Mouse (Mus musculus) ES-Bruce4 (cell line): ENCODE results near the gene Ikbkg. TPM values are rescaled to one million over a fixed set of nuclear protein-coding genes. Genes with fewer than 3 reads are reported as not detected.
"Not testable (repeated sequence)": the region's sequence is repeated elsewhere in the genome, so short reads cannot be mapped to it uniquely, and the experiment has no call there.

Experiments used
- H3K27ac ChIP-seq: 2 replicates; pipeline ENCODE4 v1.5.1; 2012; ENCODE audit warnings: low read length, inconsistent platforms; ENCODE audit not compliant: insufficient read depth
- H3K27me3 ChIP-seq: 2 replicates; pipeline ENCODE4 v1.6.1; 2012; ENCODE audit warnings: mild to moderate bottlenecking, low read length, inconsistent platforms; ENCODE audit not compliant: control insufficient read depth, poor library complexity, insufficient read depth, severe bottlenecking
- H3K36me3 ChIP-seq: 2 replicates; pipeline ENCODE4 v1.6.1; 2012; ENCODE audit warnings: inconsistent platforms, mild to moderate bottlenecking, low read length, moderate library complexity; ENCODE audit not compliant: control insufficient read depth, poor library complexity, insufficient read depth, severe bottlenecking
- H3K4me1 ChIP-seq: one replicate; pipeline ENCODE4 v1.8.1; 2011; ENCODE audit warnings: low read length; ENCODE audit not compliant: control insufficient read depth, insufficient read depth
- H3K4me3 ChIP-seq: 2 replicates; pipeline ENCODE4 v1.5.1; 2011; ENCODE audit warnings: low read depth, mild to moderate bottlenecking, low read length
- H3K9ac ChIP-seq: 2 replicates; pipeline ENCODE4 v1.6.1; 2012; ENCODE audit warnings: low read depth, mild to moderate bottlenecking, inconsistent platforms; ENCODE audit not compliant: poor library complexity, severe bottlenecking
- H3K9me3 ChIP-seq: replicated peaks from 2 replicates; pipeline ENCODE4 v1.6.1; 2012; ENCODE audit warnings: mild to moderate bottlenecking, low read length, inconsistent platforms; ENCODE audit not compliant: control insufficient read depth, poor library complexity, insufficient read depth, severe bottlenecking
- CTCF ChIP-seq: IDR thresholded peaks from one replicate; pipeline ENCODE4 v1.8.1; 2011; ENCODE audit warnings: low read depth, low read length
- EP300 ChIP-seq: IDR thresholded peaks from 2 replicates; pipeline ENCODE4 v1.6.1; 2011; ENCODE audit warnings: low read depth, low read length; ENCODE audit not compliant: insufficient read depth
- POLR2A ChIP-seq: IDR thresholded peaks from one replicate; pipeline ENCODE4 v1.8.1; 2011; ENCODE audit warnings: low read length; ENCODE audit not compliant: insufficient read depth
- polyA plus RNA-seq: library from polyadenylated mRNA; stranded (reverse); fragments of >200 nt; gene quantifications from 2 replicates; pipeline ENCODE4 v1.2.4, GENCODE M21; 2011; ENCODE audit warnings: low read depth; ENCODE audit not compliant: missing spikeins, insufficient read depth, insufficient read length

Gene Ikbkg
- polyA plus RNA-seq, result 16.4 and 20.5 TPM in 2 replicates

GRCm38 (mm10) chrX:74392535-74393443 lies at the start of gene Ikbkg, which contains the start of gene Fam3a:
Gene Ikbkg (plus strand): TSS chrX:74393290.
Gene Fam3a (minus strand): TSS chrX:74393272.
- Histone ChIP-seq H3K9ac (peak within 1 kb of the TSS; percentile 48), H3K9me3 (no peaks in the 10 kb centered on the region), H3K4me3 (peak within 1 kb of the TSS; percentile 82), H3K36me3 (no peaks in the 10 kb centered on the region), H3K27ac (no peak within 1 kb of the TSS), H3K4me1 (no peaks in the 10 kb centered on the region), H3K27me3 (no peaks in the 10 kb centered on the region)
- TF ChIP-seq CTCF (peak; percentile 26), EP300 (0 out of 2 replicates have a peak, but pooled peaks have one; percentile 13), POLR2A (peak; percentile 83)

- peak overlapping the region; percentile 55 for H3K27ac ChIP-seq
These were observed 40.2 kb upstream of the Ikbkg start for GRCm38 (mm10) chrX:74352645-74353466.

GRCm38 (mm10) chrX:74353467-74353770 lies 39.7 kb upstream of the Ikbkg start, which contains the start of gene Lage3:
Gene Lage3 (minus strand): TSS chrX:74353618.
- TF ChIP-seq EP300 (no peak), POLR2A (peak; percentile 71)
- Histone ChIP-seq H3K27me3 (no peaks in the 10 kb centered on the region), H3K36me3 (no peaks in the 10 kb centered on the region), H3K9ac (peak within 1 kb of the TSS; percentile 87), H3K4me1 (no peaks in the 10 kb centered on the region), H3K9me3 (no peaks in the 10 kb centered on the region), H3K4me3 (peak within 1 kb of the TSS; percentile 98), H3K27ac (peak within 1 kb of the TSS; percentile 55)

More at GRCm38 (mm10) chrX:74352645-74353466, 40.2 kb upstream of the Ikbkg start:
- H3K9ac ChIP-seq, result peak overlapping the region; percentile 87
- TF ChIP-seq EP300 (no peak), POLR2A (no peak), CTCF (no peak)
- no peaks in the 10 kb centered on the region for H3K27me3 ChIP-seq
- no peaks in the 10 kb centered on the region for H3K9me3 ChIP-seq
- H3K4me1 ChIP-seq, result no peaks in the 10 kb centered on the region
- H3K36me3 ChIP-seq, result no peaks in the 10 kb centered on the region
- peak overlapping the region; percentile 98 for H3K4me3 ChIP-seq

DNA sequence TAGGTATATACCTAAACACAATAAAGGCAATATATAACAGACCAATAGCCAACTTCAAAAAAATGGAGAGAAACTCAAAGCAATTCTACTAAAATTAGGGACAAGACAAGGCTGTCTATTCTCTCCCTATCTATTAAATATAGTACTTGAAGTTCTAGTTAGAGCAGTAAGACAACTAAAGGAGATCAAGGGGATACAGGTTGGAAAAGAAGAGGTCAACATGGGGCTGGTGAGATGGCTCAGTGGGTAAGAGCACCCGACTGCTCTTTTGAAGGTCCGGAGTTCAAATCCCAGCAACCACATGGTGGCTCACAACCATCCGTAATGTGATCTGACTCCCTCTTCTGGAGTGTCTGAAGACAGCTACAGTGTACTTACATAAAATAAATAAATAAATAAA lies 36.0 kb upstream of the Ikbkg start:
- not testable (repeated sequence) for H3K4me3 ChIP-seq, H3K4me1 ChIP-seq, H3K27me3 ChIP-seq, H3K9me3 ChIP-seq, H3K27ac ChIP-seq, H3K9ac ChIP-seq, H3K36me3 ChIP-seq

DNA sequence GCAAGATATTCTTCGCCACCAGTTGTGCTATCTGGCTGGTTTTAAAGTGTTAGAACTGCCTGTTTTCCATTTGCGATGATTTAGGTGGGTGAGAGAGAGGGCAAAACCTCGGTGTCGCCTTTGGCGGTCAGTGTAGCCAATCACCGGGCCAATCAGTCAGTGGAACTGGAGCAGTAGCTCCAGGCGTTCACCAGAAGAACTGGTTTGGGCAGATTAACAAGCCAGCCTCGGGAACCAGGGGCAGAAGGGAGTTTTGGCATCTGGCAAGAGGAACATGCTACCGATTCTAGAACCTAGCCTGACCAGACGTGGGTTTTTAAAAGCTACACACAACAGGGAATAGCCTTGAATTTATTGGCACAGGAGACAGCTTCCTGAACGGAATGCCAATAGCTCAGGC lies 33.9 kb upstream of the Ikbkg start:
- no peaks in the 10 kb centered on the region for H3K27me3 ChIP-seq
- TF ChIP-seq EP300 (no peak), POLR2A (no peak), CTCF (no peak)
- no peak overlapping the region for H3K27ac ChIP-seq
- no peaks in the 10 kb centered on the region for H3K36me3 ChIP-seq
- H3K9ac ChIP-seq, result no peak overlapping the region
- no peaks in the 10 kb centered on the region for H3K4me1 ChIP-seq
- no peak overlapping the region for H3K4me3 ChIP-seq
- no peaks in the 10 kb centered on the region for H3K9me3 ChIP-seq

DNA sequence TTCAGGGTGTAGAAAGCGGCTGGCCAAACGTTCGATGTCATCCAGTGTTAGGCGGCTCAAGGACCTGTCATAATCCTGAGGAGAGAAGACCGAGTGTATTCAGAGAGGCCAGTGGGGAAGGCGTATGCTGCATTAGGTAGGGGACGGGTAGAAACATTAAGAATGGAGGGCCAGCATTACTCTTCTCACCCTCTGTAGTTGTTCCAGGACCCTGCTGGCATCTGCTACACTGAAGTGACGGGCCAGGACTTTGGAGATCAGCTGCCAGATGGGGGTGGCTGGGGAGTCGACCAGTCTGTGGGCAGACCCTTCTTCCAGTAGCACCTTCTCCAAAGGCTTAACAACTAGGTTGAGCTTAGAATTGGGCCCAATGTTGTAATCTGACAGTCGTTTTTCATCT lies 25.6 kb upstream of the Ikbkg start:
- H3K9ac ChIP-seq, result peak overlapping the region; percentile 85
- peaks cover 7% of the 10 kb centered on the region; the same call in 1 of the 2 replicates for H3K36me3 ChIP-seq
- no peak overlapping the region for H3K27ac ChIP-seq
- H3K27me3 ChIP-seq, result no peaks in the 10 kb centered on the region
- peak overlapping the region; percentile 97 for H3K4me3 ChIP-seq
- H3K4me1 ChIP-seq, result no peaks in the 10 kb centered on the region
- H3K9me3 ChIP-seq, result no peaks in the 10 kb centered on the region
- TF ChIP-seq EP300 (no peak), POLR2A (no peak), CTCF (no peak)
